Mouse (Mus musculus) limb, embryonic 14.5 days (tissue): ENCODE results near the gene Pla2g5. TPM values are rescaled to one million over a fixed set of nuclear protein-coding genes. Genes with fewer than 3 reads are reported as not detected.

Experiments
- ATAC-seq: fragments of 200-750 bp; cut with Nextera tagmentation; 2 replicates; pipeline ENCODE4 v1.8.0; 2017; ENCODE audit warnings: low read depth, moderate number of reproducible peaks, moderate TSS enrichment; ENCODE audit not compliant: low FRiP score
- DNase-seq: peaks from one replicate; pipeline ENCODE4 v3.0.0-alpha.2; 2015; ENCODE audit warnings: low spot score
- H3K27ac ChIP-seq: fragments of 300-500 bp; sonication (generic); replicated peaks from 2 replicates; pipeline ENCODE4 v1.5.1; 2014; ENCODE audit warnings: low read depth, mild to moderate bottlenecking, low read length, moderate library complexity, mixed read lengths
- H3K27me3 ChIP-seq: fragments of 300-500 bp; sonication (generic); 2 replicates; pipeline ENCODE4 v1.6.1; 2014; ENCODE audit warnings: low read length, mixed read lengths; ENCODE audit not compliant: control insufficient read depth, insufficient read depth
- H3K36me3 ChIP-seq: fragments of 300-500 bp; sonication (generic); 2 replicates; pipeline ENCODE4 v1.6.1; 2014; ENCODE audit warnings: mild to moderate bottlenecking, low read length, moderate library complexity, mixed read lengths; ENCODE audit not compliant: control insufficient read depth, insufficient read depth
- H3K4me1 ChIP-seq: fragments of 300-500 bp; sonication (generic); 2 replicates; pipeline ENCODE4 v1.6.1; 2014; ENCODE audit warnings: antibody characterized with exemption, low read length, mixed read lengths; ENCODE audit not compliant: control insufficient read depth, insufficient read depth
- H3K4me2 ChIP-seq: fragments of 300-500 bp; sonication (generic); replicated peaks from 2 replicates; pipeline ENCODE4 v1.6.1; 2014; ENCODE audit warnings: low read depth, mild to moderate bottlenecking, low read length, moderate library complexity; ENCODE audit not compliant: severe bottlenecking
- H3K4me3 ChIP-seq: fragments of 300-500 bp; sonication (generic); replicated peaks from 2 replicates; pipeline ENCODE4 v1.5.1; 2014; ENCODE audit warnings: low read length
- H3K9ac ChIP-seq: fragments of 300-500 bp; sonication (generic); 2 replicates; pipeline ENCODE4 v1.6.1; 2014; ENCODE audit warnings: mild to moderate bottlenecking, low read depth, low read length, moderate library complexity; ENCODE audit not compliant: severe bottlenecking
- H3K9me3 ChIP-seq: fragments of 300-500 bp; sonication (generic); 2 replicates; pipeline ENCODE4 v1.6.1; 2016; ENCODE audit warnings: low read length; ENCODE audit not compliant: control insufficient read depth
- POLR2A ChIP-seq: fragments of 200-500 bp; IDR thresholded peaks from 2 replicates; pipeline ENCODE4 v1.8.0; 2012; ENCODE audit warnings: inconsistent platforms, mild to moderate bottlenecking, moderate library complexity, borderline replicate concordance; ENCODE audit not compliant: insufficient read depth, insufficient read length; ENCODE audit errors: extremely low read depth
- WGBS: fragments of 180-500 bp; shearing (Covaris S2); extraction: QIAGEN DNeasy Blood & Tissue Kit; methylation state at CpG from one replicate; pipeline ENCODE4 v1.1.7; 2014; 5-methylcytosine and 5-hydroxymethylcytosine counted together
- polyA plus RNA-seq, 2 experiments: library from polyadenylated mRNA; depleted of rRNA in 1 of 2; stranded (reverse) in 1 of 2; unstranded in 1 of 2; fragments of >200 nt; fragmentation: Nextera tagmentation in 1 of 2; extraction: Ambion mirVana in 1 of 2; gene quantifications; 2 replicates each; pipeline versions ENCODE4 v1.2.1 to v1.2.3; 2012 to 2014

The Pla2g5 gene
- polyA plus RNA-seq, 2 experiments = 0.62 to 1.3 TPM

DNA sequence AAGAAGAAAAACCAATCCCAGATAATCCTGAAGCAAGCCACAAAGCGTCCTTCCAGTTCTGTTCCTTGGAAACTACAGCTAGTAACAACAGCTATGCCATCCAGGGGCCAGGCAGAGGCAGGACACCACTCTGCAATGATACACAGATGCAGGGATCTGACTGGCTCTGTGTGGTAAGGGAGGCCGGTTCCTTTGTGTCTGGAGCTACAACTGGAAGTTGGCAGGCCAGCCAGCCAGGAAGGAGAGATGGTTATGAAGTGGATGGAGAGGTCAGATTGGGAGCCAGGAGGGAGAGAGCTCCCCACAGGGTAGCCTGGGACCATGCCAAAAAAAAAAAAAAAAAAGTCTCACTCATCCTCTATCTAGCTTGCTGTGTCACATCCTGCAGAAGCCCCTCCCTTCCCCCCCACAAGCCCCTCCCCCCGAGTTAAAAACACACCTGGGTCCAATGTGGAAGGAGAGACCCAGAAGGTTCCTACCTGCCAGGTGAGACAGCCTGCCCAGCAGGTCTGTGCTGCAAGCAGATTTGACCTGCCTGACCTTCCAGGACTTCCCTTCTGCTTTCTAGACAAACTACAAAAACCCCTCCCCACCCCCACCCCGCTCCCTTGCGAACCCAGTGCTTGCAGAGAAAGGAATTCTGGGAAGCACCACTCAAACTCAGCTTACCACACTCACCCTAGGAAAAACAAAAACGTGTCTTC, 66.6 kb downstream of the Pla2g5 start:
- no peak for TF ChIP-seq POLR2A
- DNase-seq (no peak), ATAC-seq (no peak)
- Histone ChIP-seq H3K4me3 (no peak overlapping the region), H3K27ac (no peak overlapping the region), H3K27me3 (no peaks in the 10 kb centered on the region), H3K36me3 (no peaks in the 10 kb centered on the region), H3K4me1 (peaks cover 8% of the 10 kb centered on the region), H3K9me3 (no peaks in the 10 kb centered on the region), H3K4me2 (no peak overlapping the region), H3K9ac (no peak overlapping the region)
- 49% methylated on average over 5 of the region's 6 CpGs for WGBS

DNA sequence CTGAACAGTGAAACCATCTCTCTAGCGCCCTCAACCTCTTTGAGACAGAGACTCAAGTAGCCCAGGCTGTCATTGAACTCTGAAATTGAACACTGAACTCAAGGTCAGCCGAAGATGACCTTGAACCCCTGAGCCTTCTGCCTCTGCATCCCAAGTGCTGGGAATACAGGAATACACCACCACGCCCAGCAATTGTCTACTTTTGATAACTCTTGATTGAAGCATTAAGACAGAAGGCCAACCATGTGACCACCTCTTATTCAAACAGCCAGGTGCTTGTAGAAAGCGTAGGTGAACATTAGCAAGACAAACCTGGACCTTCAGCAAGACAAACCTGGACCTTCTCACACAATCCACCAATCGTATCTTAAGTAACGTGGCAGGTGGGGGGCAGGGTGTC, 68.9 kb downstream of the Pla2g5 start:
- TF ChIP-seq POLR2A = no peak
- no peak overlapping the region for H3K27ac ChIP-seq
- DNase-seq = no peak
- H3K9me3 ChIP-seq = no peaks in the 10 kb centered on the region
- no peak overlapping the region for H3K4me2 ChIP-seq
- H3K36me3 ChIP-seq = no peaks in the 10 kb centered on the region
- WGBS = 88% methylated on average over 6 of the region's 6 CpGs
- H3K4me3 ChIP-seq = no peak overlapping the region
- H3K9ac ChIP-seq = no peak overlapping the region
- no peaks in the 10 kb centered on the region for H3K4me1 ChIP-seq
- no peak for ATAC-seq
- H3K27me3 ChIP-seq = no peaks in the 10 kb centered on the region

DNA sequence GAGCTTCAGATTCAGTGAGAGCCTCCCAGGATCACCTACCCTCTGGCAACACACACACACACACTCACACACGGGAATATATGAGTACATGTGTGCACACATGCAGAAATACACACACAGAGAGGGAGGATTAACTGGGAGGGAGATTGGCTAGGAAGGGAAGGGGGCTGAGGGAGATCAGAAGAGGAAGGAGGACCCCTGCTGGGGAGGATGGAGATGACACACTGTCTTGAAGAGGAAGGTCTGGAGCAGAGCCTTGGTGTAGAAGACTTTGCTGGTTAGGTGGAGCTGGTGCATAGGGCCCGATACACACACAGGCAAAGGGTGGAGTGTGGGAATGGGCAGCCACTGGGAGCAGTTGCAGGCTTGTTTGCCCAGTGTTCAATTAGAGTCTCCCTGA, 70.0 kb downstream of the Pla2g5 start:
- no peaks in the 10 kb centered on the region for H3K9me3 ChIP-seq
- WGBS = 63% methylated on average over 2 of the region's 2 CpGs
- ATAC-seq (no peak), DNase-seq (peak; percentile 21)
- H3K4me1 ChIP-seq = no peaks in the 10 kb centered on the region
- H3K4me2 ChIP-seq = no peak overlapping the region
- TF ChIP-seq POLR2A = no peak
- H3K9ac ChIP-seq = no peak overlapping the region
- no peaks in the 10 kb centered on the region for H3K36me3 ChIP-seq
- 0 out of 2 replicates have a peak overlapping the region, but pooled peaks have one; percentile 20 for H3K27ac ChIP-seq
- H3K4me3 ChIP-seq = no peak overlapping the region
- no peaks in the 10 kb centered on the region for H3K27me3 ChIP-seq

DNA sequence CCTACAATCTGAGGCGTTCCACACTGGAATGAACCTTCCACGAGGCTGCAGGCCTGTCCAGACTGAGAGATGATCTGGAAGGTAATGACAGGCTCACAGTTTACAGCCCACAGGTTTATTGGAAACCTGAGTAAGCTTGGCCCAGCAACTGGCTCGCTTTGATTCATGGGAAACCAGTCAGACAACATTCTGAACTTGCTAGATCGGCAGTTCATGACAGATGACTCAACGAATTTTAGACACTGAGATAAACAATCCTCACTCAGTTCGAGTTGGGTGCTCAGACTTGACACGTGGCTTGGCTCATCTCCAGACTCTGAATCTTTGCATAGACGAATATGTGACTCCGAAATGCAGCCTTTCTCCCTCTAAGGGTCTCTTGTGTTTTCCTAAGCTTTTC, 70.7 kb downstream of the Pla2g5 start:
- TF ChIP-seq POLR2A = no peak
- H3K4me2 ChIP-seq = no peak overlapping the region
- peak; percentile 57 for DNase-seq

DNA sequence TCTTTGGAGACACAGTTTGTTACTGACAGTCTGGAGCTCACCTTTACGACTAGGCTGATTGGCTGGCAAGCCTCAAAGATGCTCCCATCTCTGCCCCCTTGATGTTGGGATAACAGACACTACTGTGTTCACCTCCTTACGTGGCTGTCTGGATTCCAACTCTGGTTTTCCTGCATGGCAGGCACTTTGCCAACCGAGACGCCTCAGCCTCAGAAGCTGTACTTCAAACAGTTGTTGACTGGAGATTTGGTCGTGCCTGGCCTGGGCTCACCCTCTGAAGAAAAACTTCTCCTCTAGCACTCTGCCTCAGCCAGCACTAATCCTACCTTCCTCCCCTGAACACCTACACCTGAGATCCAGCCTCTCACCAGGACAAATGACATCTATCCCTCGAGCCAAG, 71.8 kb downstream of the Pla2g5 start:
- ATAC-seq = no peak
- no peak for DNase-seq
- no peaks in the 10 kb centered on the region for H3K27me3 ChIP-seq
- H3K9me3 ChIP-seq = no peaks in the 10 kb centered on the region
- H3K4me1 ChIP-seq = no peaks in the 10 kb centered on the region
- no peak overlapping the region for H3K4me2 ChIP-seq
- no peak overlapping the region for H3K27ac ChIP-seq
- no peak overlapping the region for H3K4me3 ChIP-seq
- no peak for TF ChIP-seq POLR2A
- no peaks in the 10 kb centered on the region for H3K36me3 ChIP-seq
- H3K9ac ChIP-seq = no peak overlapping the region
- WGBS = 61% methylated on average over 6 of the region's 6 CpGs

More for the DNA sequence above, 70.7 kb downstream of the Pla2g5 start:
- no peaks in the 10 kb centered on the region for H3K4me1 ChIP-seq
- no peak for ATAC-seq
- H3K4me3 ChIP-seq = no peak overlapping the region
- no peak overlapping the region for H3K9ac ChIP-seq
- H3K27ac ChIP-seq = 0 out of 2 replicates have a peak overlapping the region, but pooled peaks have one; percentile 20
- H3K9me3 ChIP-seq = no peaks in the 10 kb centered on the region
- H3K36me3 ChIP-seq = no peaks in the 10 kb centered on the region
- H3K27me3 ChIP-seq = no peaks in the 10 kb centered on the region
- 40% methylated on average over 9 of the region's 9 CpGs for WGBS
